Mouse (Mus musculus) kidney, embryonic 16.5 days (tissue): Measurements from ENCODE around the gene Mrpl30. TPM values are rescaled to one million over a fixed set of nuclear protein-coding genes. Genes with fewer than 3 reads are reported as not detected.

ENCODE experiments used
- ATAC-seq: fragments of 200-750 bp; cut with Nextera tagmentation; 2 replicates; pipeline ENCODE4 v1.8.0; 2017; ENCODE audit warnings: moderate TSS enrichment; ENCODE audit not compliant: low FRiP score, low TSS enrichment
- H3K27ac ChIP-seq: fragments of 300-500 bp; sonication (generic); 2 replicates; pipeline ENCODE4 v1.5.1; 2014; ENCODE audit warnings: low read length
- H3K27me3 ChIP-seq: fragments of 300-500 bp; sonication (generic); 2 replicates; pipeline ENCODE4 v1.6.1; 2014; ENCODE audit warnings: low read length, control low read depth, mixed read lengths; ENCODE audit not compliant: insufficient read depth
- H3K36me3 ChIP-seq: fragments of 300-500 bp; sonication (generic); 2 replicates; pipeline ENCODE4 v1.6.1; 2014; ENCODE audit warnings: low read length, control low read depth, mixed read lengths; ENCODE audit not compliant: insufficient read depth
- H3K4me1 ChIP-seq: fragments of 300-500 bp; sonication (generic); 2 replicates; pipeline ENCODE4 v1.6.1; 2014; ENCODE audit warnings: low read length, control low read depth, mixed read lengths; ENCODE audit not compliant: insufficient read depth
- H3K4me2 ChIP-seq: fragments of 300-500 bp; sonication (generic); replicated peaks from 2 replicates; pipeline ENCODE4 v1.6.1; 2014; ENCODE audit warnings: low read depth, low read length
- H3K4me3 ChIP-seq: fragments of 300-500 bp; sonication (generic); 2 replicates; pipeline ENCODE4 v1.5.1; 2014; ENCODE audit warnings: mild to moderate bottlenecking, low read length
- H3K9ac ChIP-seq: fragments of 300-500 bp; sonication (generic); replicated peaks from 2 replicates; pipeline ENCODE4 v1.6.1; 2014; ENCODE audit warnings: low read length
- H3K9me3 ChIP-seq: fragments of 300-500 bp; sonication (generic); 2 replicates; pipeline ENCODE4 v1.6.1; 2016; ENCODE audit warnings: low read length, control low read depth
- WGBS: fragments of 180-500 bp; shearing (Covaris S2); extraction: QIAGEN DNeasy Blood & Tissue Kit; methylation state at CpG from one replicate; pipeline ENCODE4 v1.1.7; 2014; 5-methylcytosine and 5-hydroxymethylcytosine counted together
- polyA plus RNA-seq: library from polyadenylated mRNA; unstranded; fragments of >200 nt; fragmentation: Nextera tagmentation; extraction: Ambion mirVana; gene quantifications from 2 replicates; pipeline ENCODE4 v1.2.1, GENCODE M21; 2015

Gene Mrpl30
- polyA plus RNA-seq = 228 and 234 TPM in 2 replicates

GRCm38 (mm10) chr1:37890025-37890652 is at the start of gene Mrpl30, which contains the start of gene Mitd1:
Mrpl30 (plus strand) TSS chr1:37890477.
Mitd1 (minus strand) TSS chr1:37890411.
- Histone ChIP-seq H3K27ac (peak within 1 kb of the TSS; percentile 78), H3K36me3 (peaks cover 12% of the 10 kb centered on the region; the same call in 1 of the 2 replicates), H3K27me3 (no peaks in the 10 kb centered on the region), H3K4me2 (peak within 1 kb of the TSS; percentile 63), H3K9me3 (no peaks in the 10 kb centered on the region), H3K4me1 (peaks cover 11% of the 10 kb centered on the region), H3K4me3 (peak within 1 kb of the TSS; percentile 85), H3K9ac (peak within 1 kb of the TSS; percentile 80)
- ATAC-seq = peak; percentile 92
- WGBS = under 1% methylated on average over 41 of the region's 41 CpGs

- Histone ChIP-seq H3K4me1 (no peaks in the 10 kb centered on the region), H3K36me3 (no peaks in the 10 kb centered on the region), H3K27ac (no peak overlapping the region), H3K9ac (no peak overlapping the region), H3K9me3 (no peaks in the 10 kb centered on the region), H3K4me3 (no peak overlapping the region), H3K4me2 (no peak overlapping the region), H3K27me3 (no peaks in the 10 kb centered on the region)
- 79% methylated on average over 8 of the region's 8 CpGs for WGBS
- ATAC-seq = no peak
Observed at GRCm38 (mm10) chr1:37846878-37847277, 43.4 kb upstream of the Mrpl30 start.

- Histone ChIP-seq H3K4me3 (no peak overlapping the region), H3K4me1 (no peaks in the 10 kb centered on the region), H3K36me3 (no peaks in the 10 kb centered on the region), H3K4me2 (no peak overlapping the region), H3K27ac (no peak overlapping the region), H3K9me3 (no peaks in the 10 kb centered on the region), H3K27me3 (no peaks in the 10 kb centered on the region), H3K9ac (no peak overlapping the region)
- 70% methylated on average over 2 of the region's 2 CpGs for WGBS
- no peak for ATAC-seq
Observed at GRCm38 (mm10) chr1:37850696-37851095, 39.6 kb upstream of the Mrpl30 start.

- no peaks in the 10 kb centered on the region for H3K9me3 ChIP-seq
- H3K4me1 ChIP-seq = peaks cover 5% of the 10 kb centered on the region; the same call in 1 of the 2 replicates
- WGBS = under 1% methylated on average over 81 of the region's 90 CpGs
- H3K27ac ChIP-seq = peak overlapping the region; percentile 94
- H3K4me2 ChIP-seq = peak overlapping the region; percentile 88
- peak overlapping the region; percentile 83 for H3K9ac ChIP-seq
- H3K27me3 ChIP-seq = no peaks in the 10 kb centered on the region
- peak; percentile 99 for ATAC-seq
- H3K36me3 ChIP-seq = no peaks in the 10 kb centered on the region
- peak overlapping the region; percentile 76 for H3K4me3 ChIP-seq
Observed at GRCm38 (mm10) chr1:37864511-37865400, 25.5 kb upstream of the Mrpl30 start.

- Histone ChIP-seq H3K36me3 (no peaks in the 10 kb centered on the region), H3K27me3 (no peaks in the 10 kb centered on the region), H3K9ac (peak overlapping the region; percentile 83), H3K4me1 (peaks cover 5% of the 10 kb centered on the region; the same call in 1 of the 2 replicates), H3K27ac (peak overlapping the region; percentile 94), H3K4me2 (peak overlapping the region; percentile 88), H3K4me3 (peak overlapping the region; percentile 76), H3K9me3 (no peaks in the 10 kb centered on the region)
- WGBS = 11% methylated on average over 23 of the region's 23 CpGs
- no peak for ATAC-seq
Observed at GRCm38 (mm10) chr1:37865401-37866215, 24.7 kb upstream of the Mrpl30 start.

- no peaks in the 10 kb centered on the region for H3K9me3 ChIP-seq
- peak within 1 kb of the TSS; percentile 88 for H3K4me2 ChIP-seq
- no peaks in the 10 kb centered on the region for H3K36me3 ChIP-seq
- WGBS = 82% methylated on average over 6 of the region's 6 CpGs
- H3K9ac ChIP-seq = peak within 1 kb of the TSS; percentile 83
- H3K27ac ChIP-seq = peak within 1 kb of the TSS; percentile 94
- no peak for ATAC-seq
- H3K4me1 ChIP-seq = peaks cover 5% of the 10 kb centered on the region; the same call in 1 of the 2 replicates
- no peaks in the 10 kb centered on the region for H3K27me3 ChIP-seq
- peak within 1 kb of the TSS; percentile 76 for H3K4me3 ChIP-seq
Observed at GRCm38 (mm10) chr1:37866286-37866685, 24.0 kb upstream of the Mrpl30 start, which contains the start of gene Tsga10. Tsga10 (minus strand) TSS chr1:37866429.

- Histone ChIP-seq H3K27me3 (no peaks in the 10 kb centered on the region), H3K36me3 (no peaks in the 10 kb centered on the region), H3K9ac (no peak overlapping the region), H3K4me3 (no peak overlapping the region), H3K9me3 (no peaks in the 10 kb centered on the region), H3K4me2 (no peak overlapping the region), H3K4me1 (peaks cover 10% of the 10 kb centered on the region; the same call in 1 of the 2 replicates), H3K27ac (no peak overlapping the region)
- no peak for ATAC-seq
- WGBS = 78% methylated on average over 1 of the region's 1 CpGs
Observed at GRCm38 (mm10) chr1:37867056-37867455, 23.2 kb upstream of the Mrpl30 start.

- H3K4me2 ChIP-seq = no peak overlapping the region
- no peak overlapping the region for H3K4me3 ChIP-seq
- H3K27ac ChIP-seq = no peak overlapping the region
- H3K9ac ChIP-seq = no peak overlapping the region
- H3K36me3 ChIP-seq = no peaks in the 10 kb centered on the region
- no peaks in the 10 kb centered on the region for H3K27me3 ChIP-seq
- H3K4me1 ChIP-seq = peaks cover 10% of the 10 kb centered on the region; the same call in 1 of the 2 replicates
- H3K9me3 ChIP-seq = no peaks in the 10 kb centered on the region
- no peak for ATAC-seq
- WGBS = 69% methylated on average over 10 of the region's 10 CpGs
Observed at GRCm38 (mm10) chr1:37867684-37868322, 22.5 kb upstream of the Mrpl30 start.

GRCm38 (mm10) chr1:37868640-37869039 is 21.6 kb upstream of the Mrpl30 start:
- Histone ChIP-seq H3K27ac (no peak overlapping the region), H3K4me1 (peaks cover 10% of the 10 kb centered on the region; the same call in 1 of the 2 replicates), H3K4me3 (no peak overlapping the region), H3K9me3 (no peaks in the 10 kb centered on the region), H3K9ac (no peak overlapping the region), H3K4me2 (no peak overlapping the region), H3K27me3 (no peaks in the 10 kb centered on the region), H3K36me3 (no peaks in the 10 kb centered on the region)
- 60% methylated on average over 10 of the region's 10 CpGs for WGBS
- no peak for ATAC-seq
